Mouse (Mus musculus): Measurements from ENCODE around the gene Acox2. TPM values are rescaled to one million over a fixed set of nuclear protein-coding genes. Genes with fewer than 3 reads are reported as not detected.

Gene Acox2
- total RNA-seq, 2 experiments from 2014 or later = not detected

DNA sequence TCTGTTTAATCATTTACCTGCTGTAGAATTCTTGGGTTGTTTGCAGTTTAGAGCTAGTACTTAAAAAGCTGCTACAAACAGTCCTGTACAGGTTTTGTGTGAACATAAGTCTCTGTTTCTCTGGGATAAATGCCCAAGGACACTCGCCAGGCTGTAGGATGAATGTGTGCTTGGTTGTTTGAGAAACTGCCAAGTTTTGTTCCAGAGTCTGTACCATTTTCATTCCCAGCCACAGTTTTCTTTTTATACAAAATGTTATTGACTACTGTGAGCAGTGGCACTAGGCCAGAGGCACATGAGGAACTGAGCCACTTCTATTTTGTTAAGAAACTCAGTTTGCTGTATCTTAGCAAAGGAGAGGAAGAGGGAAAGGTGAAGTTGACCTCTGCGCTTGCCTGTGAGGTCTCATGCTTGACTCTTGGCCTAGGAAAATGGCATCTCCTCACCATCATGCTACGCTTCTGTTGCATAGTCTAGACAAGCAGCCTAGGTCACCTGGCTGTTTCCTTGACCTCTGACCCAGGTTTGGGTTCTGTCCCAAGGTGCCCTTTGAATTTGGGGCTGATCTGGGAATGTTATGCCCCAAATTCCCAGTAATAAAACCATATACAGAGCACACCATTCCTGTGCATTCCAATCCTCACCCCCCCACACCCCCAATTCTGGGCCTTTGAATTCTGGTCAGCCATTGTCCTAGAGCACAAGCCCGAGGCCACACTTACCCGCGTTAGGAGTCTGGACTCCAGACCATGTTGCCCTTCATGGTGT lies 72.7 kb downstream of the Acox2 start:
- peak; percentile 77 to 93 for DNase-seq (ENCODE audit: low spot score in 2 of 2)
- intact Hi-C loops (cut with DNase I) = loop anchor here (10.0 kb wide), 1 partner anchor 158 kb away; no protein-coding TSS in a partner anchor

DNA sequence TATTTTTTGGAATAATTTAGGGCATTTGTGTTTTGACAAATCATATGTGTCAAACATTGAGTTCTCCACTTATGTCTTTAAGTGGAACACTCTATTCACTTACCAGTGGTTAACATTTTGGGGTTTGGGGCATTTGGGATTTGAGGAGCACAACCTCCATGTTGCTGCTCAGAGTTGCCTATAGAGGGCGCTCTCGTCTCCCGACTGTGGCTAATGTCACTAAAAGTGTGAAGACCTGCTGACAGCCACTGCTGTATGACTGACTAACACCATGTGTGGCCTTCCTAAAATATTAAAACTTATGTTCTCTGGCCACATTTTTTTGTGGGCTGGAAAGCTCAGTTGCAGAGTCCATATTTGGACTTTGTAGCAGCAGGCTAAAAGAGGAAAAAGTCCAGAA lies 75.8 kb downstream of the Acox2 start:
- intact Hi-C loops (cut with DNase I) = loop anchor here (10.0 kb wide), 1 partner anchor 161 kb away; no protein-coding TSS in a partner anchor
- DNase-seq (ENCODE audit: low spot score in 2 of 2) = no peak

DNA sequence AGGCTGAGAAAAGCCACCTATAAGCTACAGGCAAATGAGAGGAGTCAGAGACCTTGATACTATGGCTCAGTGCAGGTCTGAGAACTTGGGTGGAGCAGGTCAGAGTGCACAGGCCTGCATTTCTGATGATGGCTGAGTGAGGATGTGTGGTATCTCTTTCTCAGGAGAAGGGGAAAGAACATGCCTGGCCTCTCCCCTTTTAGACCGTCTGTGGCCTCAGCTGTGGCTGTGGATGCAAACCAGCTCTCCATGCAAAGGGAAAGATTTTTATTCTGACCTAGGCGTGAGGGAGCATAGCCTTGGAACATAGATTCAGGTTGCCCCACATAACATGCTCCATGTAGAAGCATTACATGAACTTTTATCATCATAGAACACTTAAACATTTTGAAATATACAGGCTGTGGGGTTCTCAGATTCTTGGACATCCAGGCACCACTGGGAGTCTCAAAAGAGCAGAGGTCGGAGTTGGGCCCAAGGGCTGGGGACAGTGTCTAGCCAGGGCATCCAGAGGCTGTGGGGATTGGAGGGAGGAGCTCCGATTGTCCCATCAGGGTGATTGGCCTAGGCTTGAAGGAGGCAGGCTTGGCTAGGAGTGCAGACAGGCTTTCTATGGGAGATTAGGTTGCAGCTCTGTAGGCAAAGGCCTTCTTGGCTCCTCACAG lies 78.7 kb downstream of the Acox2 start:
- intact Hi-C loops (cut with DNase I) = loop anchor here (10.0 kb wide), 1 partner anchor 164 kb away; no protein-coding TSS in a partner anchor
- no peak for DNase-seq (ENCODE audit: low spot score in 2 of 2)

DNA sequence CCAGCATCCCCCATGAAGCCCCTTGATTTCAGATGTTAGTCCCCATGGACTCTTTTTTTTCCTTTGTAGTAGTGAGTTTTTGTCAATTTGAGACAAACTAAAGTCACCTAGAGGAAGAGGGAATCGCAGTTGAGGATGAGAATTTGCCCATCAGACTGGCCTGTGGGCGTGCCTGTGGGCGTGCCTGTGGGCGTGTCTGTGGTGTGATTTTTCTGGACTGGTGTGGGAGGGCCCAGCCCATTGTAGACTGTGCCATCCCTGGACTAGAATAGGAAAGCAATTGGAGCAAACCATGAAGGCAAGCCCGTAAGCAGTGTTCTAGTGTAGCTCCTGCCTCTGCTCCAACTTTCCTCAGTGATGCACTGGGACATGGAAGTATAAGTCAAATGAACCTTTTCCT lies 82.9 kb downstream of the Acox2 start:
- DNase-seq (ENCODE audit: low spot score in 2 of 2) = no peak
- intact Hi-C loops (cut with DNase I) = no loop called here

Other genes with a start within 250 kb of the Acox2 start
- gene Rpp14, start 179.0 kb downstream of the Acox2 start, total RNA-seq (2021) = 10 to 100 TPM; 28.0 to 28.9 TPM
- gene Pxk, start 161.1 kb downstream of the Acox2 start, total RNA-seq (2021) = 10 to 100 TPM; 29.5 to 29.6 TPM
- gene Pdhb, start 86.3 kb downstream of the Acox2 start, total RNA-seq (2021) = 100 to 1,000 TPM; 201 to 206 TPM
- 10 to 100 TPM; 37.5 to 37.8 TPM for gene Kctd6, start 45.2 kb downstream of the Acox2 start, total RNA-seq (2021)
- 100 to 1,000 TPM; 139 to 201 TPM for gene Fam107a, start 58.7 kb upstream of the Acox2 start, total RNA-seq (2021)
- gene Oit1, start 119.4 kb upstream of the Acox2 start, total RNA-seq (2021) = not detected